20 mouse cellular contexts compared by ENCODE assay signal in genomic region chr7:136942414-136942813, GRCm38 (mm10). TPM values are rescaled to one million over a fixed set of nuclear protein-coding genes. Genes with fewer than 3 reads are reported as not detected.
"Had no signal": no experiment of that assay in that cellular context is flagged by ENCODE, and none has a peak within 500 bp of the region (broad histone marks: within the 10 kb centered on the region; RNA-seq: fewer than 3 reads in every experiment).

No protein-coding gene starts in this region.

- H3K9ac ChIP-seq: liver, postnatal 0 days; lung, embryonic 15.5 days; midbrain, embryonic 13.5 days; midbrain, embryonic 15.5 days; neural tube, embryonic 12.5 days had no signal

- H3K4me1 ChIP-seq: lung, embryonic 15.5 days; megakaryocyte, embryonic 14.5 days; midbrain, embryonic 13.5 days; midbrain, embryonic 15.5 days; neural tube, embryonic 12.5 days had no signal

- DNase-seq: liver, postnatal 0 days; lung, adult 2 months; lung, postnatal 14 days; lung, postnatal 36 days; retina, postnatal 1 day; right cerebral cortex, adult 18-20 months; right cerebral cortex, postnatal 25 days; right cerebral cortex, postnatal 4 days; spleen, adult 18-20 months; thymus, adult 18-20 months; thymus, postnatal 14 days; thymus, postnatal 36 days had no signal

- H3K4me2 ChIP-seq: lung, embryonic 15.5 days; midbrain, embryonic 11.5 days; midbrain, embryonic 13.5 days; midbrain, embryonic 15.5 days; neural tube, embryonic 12.5 days had no signal

- H3K4me3 ChIP-seq: lung, embryonic 15.5 days; megakaryocyte, embryonic 14.5 days; midbrain, embryonic 13.5 days; midbrain, embryonic 15.5 days; neural tube, embryonic 12.5 days had no signal

- H3K27me3 ChIP-seq: megakaryocyte, embryonic 14.5 days; neural tube, embryonic 12.5 days had no signal

- H3K27ac ChIP-seq: lung, embryonic 15.5 days; macrophage; midbrain, embryonic 13.5 days; midbrain, embryonic 15.5 days; neural tube, embryonic 12.5 days had no signal

- H3K9me3 ChIP-seq: lung, embryonic 15.5 days; midbrain, embryonic 13.5 days; midbrain, embryonic 15.5 days; neural tube, embryonic 12.5 days had no signal

- H3K36me3 ChIP-seq: lung, embryonic 15.5 days; midbrain, embryonic 13.5 days; midbrain, embryonic 15.5 days; neural tube, embryonic 12.5 days had no signal

RNA-seq across cellular contexts. Expression of gene Mgmt, which starts 48.0 kb away (rescaled TPM):
- total RNA-seq: monocyte, adult 5-6 weeks had no signal
